Mouse (Mus musculus): ENCODE results near the gene Apod. TPM values are rescaled to one million over a fixed set of nuclear protein-coding genes. Genes with fewer than 3 reads are reported as not detected.
"Not testable (repeated sequence)": the region's sequence is repeated elsewhere in the genome, so short reads cannot be mapped to it uniquely, and the experiment has no call there.

Gene Apod
- polyA plus RNA-seq, 1 experiment from 2014 or later = 56.2 TPM

GRCm38 (mm10) chr16:31339332-31339731 lies 24.7 kb upstream of the Apod start:
- ATAC-seq (replicated peaks) = no peak
- no peak overlapping the region for H3K27ac ChIP-seq (replicated peaks)
- no peak overlapping the region for H3K4me3 ChIP-seq
- no peaks in the 10 kb centered on the region for H3K4me1 ChIP-seq
- no peaks in the 10 kb centered on the region for H3K36me3 ChIP-seq
- no peaks in the 10 kb centered on the region for H3K27me3 ChIP-seq
- H3K4me2 ChIP-seq (replicated peaks) = no peak overlapping the region
- no peak overlapping the region for H3K9ac ChIP-seq (replicated peaks)
- H3K9me3 ChIP-seq = no peaks in the 10 kb centered on the region
- 40% methylated on average over 5 of the region's 5 CpGs for WGBS

- Histone ChIP-seq H3K9ac (replicated peaks) (no peak overlapping the region), H3K27ac (replicated peaks) (no peak overlapping the region), H3K27me3 (no peaks in the 10 kb centered on the region), H3K36me3 (no peaks in the 10 kb centered on the region), H3K9me3 (no peaks in the 10 kb centered on the region), H3K4me3 (no peak overlapping the region), H3K4me2 (replicated peaks) (no peak overlapping the region), H3K4me1 (no peaks in the 10 kb centered on the region)
- ATAC-seq (replicated peaks) = no peak
- WGBS = 32% methylated on average over 3 of the region's 3 CpGs
Observed at GRCm38 (mm10) chr16:31337956-31338355, 23.3 kb upstream of the Apod start.

GRCm38 (mm10) chr16:31334796-31335195 lies 20.2 kb upstream of the Apod start:
- no peak for ATAC-seq (replicated peaks)
- H3K9ac ChIP-seq (replicated peaks) = no peak overlapping the region
- H3K27me3 ChIP-seq = no peaks in the 10 kb centered on the region
- 7% methylated on average over 5 of the region's 5 CpGs for WGBS
- H3K27ac ChIP-seq (replicated peaks) = no peak overlapping the region
- H3K9me3 ChIP-seq = no peaks in the 10 kb centered on the region
- H3K36me3 ChIP-seq = no peaks in the 10 kb centered on the region
- no peaks in the 10 kb centered on the region for H3K4me1 ChIP-seq
- no peak overlapping the region for H3K4me2 ChIP-seq (replicated peaks)
- no peak overlapping the region for H3K4me3 ChIP-seq

- H3K4me1 ChIP-seq = no peaks in the 10 kb centered on the region
- no peak for ATAC-seq (replicated peaks)
- no peak overlapping the region for H3K27ac ChIP-seq (replicated peaks)
- no peaks in the 10 kb centered on the region for H3K27me3 ChIP-seq
- no peak overlapping the region for H3K9ac ChIP-seq (replicated peaks)
- no peaks in the 10 kb centered on the region for H3K9me3 ChIP-seq
- H3K36me3 ChIP-seq = no peaks in the 10 kb centered on the region
- H3K4me2 ChIP-seq (replicated peaks) = no peak overlapping the region
- no peak overlapping the region for H3K4me3 ChIP-seq
Observed at GRCm38 (mm10) chr16:31332586-31332985, 18.0 kb upstream of the Apod start.

- WGBS = 88% methylated on average over 6 of the region's 6 CpGs
- H3K4me1 ChIP-seq; H3K9ac ChIP-seq (replicated peaks); H3K36me3 ChIP-seq; H3K9me3 ChIP-seq; H3K27ac ChIP-seq (replicated peaks); ATAC-seq (replicated peaks); H3K4me2 ChIP-seq (replicated peaks); H3K27me3 ChIP-seq; H3K4me3 ChIP-seq: not testable (repeated sequence)
Observed at GRCm38 (mm10) chr16:31330970-31331369, 16.4 kb upstream of the Apod start.

GRCm38 (mm10) chr16:31329668-31330067 lies 15.1 kb upstream of the Apod start:
- WGBS = 52% methylated on average over 2 of the region's 2 CpGs
- Histone ChIP-seq H3K4me3 (no peak overlapping the region), H3K27me3 (no peaks in the 10 kb centered on the region), H3K9ac (replicated peaks) (no peak overlapping the region), H3K9me3 (no peaks in the 10 kb centered on the region), H3K4me2 (replicated peaks) (no peak overlapping the region), H3K36me3 (no peaks in the 10 kb centered on the region), H3K27ac (replicated peaks) (no peak overlapping the region), H3K4me1 (no peaks in the 10 kb centered on the region)
- no peak for ATAC-seq (replicated peaks)

- Histone ChIP-seq H3K27me3 (no peaks in the 10 kb centered on the region), H3K4me1 (no peaks in the 10 kb centered on the region), H3K9ac (replicated peaks) (no peak overlapping the region), H3K4me3 (no peak overlapping the region), H3K27ac (replicated peaks) (no peak overlapping the region), H3K36me3 (no peaks in the 10 kb centered on the region), H3K4me2 (replicated peaks) (no peak overlapping the region), H3K9me3 (no peaks in the 10 kb centered on the region)
- WGBS = 82% methylated on average over 2 of the region's 2 CpGs
- no peak for ATAC-seq (replicated peaks)
Observed at GRCm38 (mm10) chr16:31327891-31328290, 13.3 kb upstream of the Apod start.

- Histone ChIP-seq H3K9me3 (no peaks in the 10 kb centered on the region), H3K36me3 (no peaks in the 10 kb centered on the region), H3K4me2 (replicated peaks) (no peak overlapping the region), H3K4me3 (no peak overlapping the region), H3K27me3 (no peaks in the 10 kb centered on the region), H3K4me1 (no peaks in the 10 kb centered on the region), H3K9ac (replicated peaks) (no peak overlapping the region), H3K27ac (replicated peaks) (no peak overlapping the region)
- WGBS = 81% methylated on average over 8 of the region's 8 CpGs
- no peak for ATAC-seq (replicated peaks)
Observed at GRCm38 (mm10) chr16:31327430-31327829, 12.8 kb upstream of the Apod start.

GRCm38 (mm10) chr16:31326679-31327078 lies 12.1 kb upstream of the Apod start:
- no peak overlapping the region for H3K4me3 ChIP-seq
- ATAC-seq (replicated peaks) = no peak
- WGBS = 85% methylated on average over 8 of the region's 8 CpGs
- no peaks in the 10 kb centered on the region for H3K36me3 ChIP-seq
- no peaks in the 10 kb centered on the region for H3K9me3 ChIP-seq
- H3K27me3 ChIP-seq = no peaks in the 10 kb centered on the region
- H3K4me1 ChIP-seq = no peaks in the 10 kb centered on the region
- H3K27ac ChIP-seq (replicated peaks) = no peak overlapping the region
- H3K4me2 ChIP-seq (replicated peaks) = no peak overlapping the region
- H3K9ac ChIP-seq (replicated peaks) = no peak overlapping the region

- H3K27ac ChIP-seq (replicated peaks) = no peak overlapping the region
- no peak overlapping the region for H3K9ac ChIP-seq (replicated peaks)
- no peak overlapping the region for H3K4me2 ChIP-seq (replicated peaks)
- no peak for ATAC-seq (replicated peaks)
- WGBS = 94% methylated on average over 5 of the region's 5 CpGs
- no peaks in the 10 kb centered on the region for H3K4me1 ChIP-seq
- H3K27me3 ChIP-seq = no peaks in the 10 kb centered on the region
- no peaks in the 10 kb centered on the region for H3K9me3 ChIP-seq
- H3K36me3 ChIP-seq = no peaks in the 10 kb centered on the region
- H3K4me3 ChIP-seq = no peak overlapping the region
Observed at GRCm38 (mm10) chr16:31325966-31326365, 11.4 kb upstream of the Apod start.

GRCm38 (mm10) chr16:31325120-31325519 lies 10.5 kb upstream of the Apod start:
- Histone ChIP-seq H3K4me2 (replicated peaks) (no peak overlapping the region), H3K9ac (replicated peaks) (no peak overlapping the region), H3K27ac (replicated peaks) (no peak overlapping the region), H3K36me3 (no peaks in the 10 kb centered on the region), H3K4me3 (no peak overlapping the region), H3K27me3 (no peaks in the 10 kb centered on the region), H3K4me1 (no peaks in the 10 kb centered on the region), H3K9me3 (no peaks in the 10 kb centered on the region)
- ATAC-seq (replicated peaks) = no peak
- 94% methylated on average over 14 of the region's 14 CpGs for WGBS

- no peaks in the 10 kb centered on the region for H3K9me3 ChIP-seq
- no peaks in the 10 kb centered on the region for H3K36me3 ChIP-seq
- no peak overlapping the region for H3K4me3 ChIP-seq
- no peak overlapping the region for H3K4me2 ChIP-seq (replicated peaks)
- H3K27me3 ChIP-seq = no peaks in the 10 kb centered on the region
- no peak overlapping the region for H3K27ac ChIP-seq (replicated peaks)
- no peaks in the 10 kb centered on the region for H3K4me1 ChIP-seq
- 37% methylated on average over 4 of the region's 4 CpGs for WGBS
- H3K9ac ChIP-seq (replicated peaks) = no peak overlapping the region
- no peak for ATAC-seq (replicated peaks)
Observed at GRCm38 (mm10) chr16:31321501-31321900, 6.9 kb upstream of the Apod start.

GRCm38 (mm10) chr16:31320954-31321353 lies 6.3 kb upstream of the Apod start:
- Histone ChIP-seq H3K4me3 (no peak overlapping the region), H3K4me1 (no peaks in the 10 kb centered on the region), H3K9ac (replicated peaks) (no peak overlapping the region), H3K9me3 (no peaks in the 10 kb centered on the region), H3K27me3 (no peaks in the 10 kb centered on the region), H3K4me2 (replicated peaks) (no peak overlapping the region), H3K27ac (replicated peaks) (no peak overlapping the region), H3K36me3 (no peaks in the 10 kb centered on the region)
- ATAC-seq (replicated peaks) = no peak
- 25% methylated on average over 7 of the region's 7 CpGs for WGBS

Measured in forebrain, embryonic 15.5 days (tissue).